Mouse (Mus musculus) kidney, postnatal 36 days (tissue): ENCODE measurements at regions not wholly inside any gene's neighbourhood (a gene's known extent, or its start where the extent isn't known, plus 50 kb on each side); places are given as distances from the start of the nearest gene placed in this dataset.

Experiments used
- DNase-seq, 2 experiments: peaks; one replicate each; pipeline ENCODE4 v3.0.0; 2021 to 2022; ENCODE audit warnings: mixed read lengths in 2 of 2

DNA sequence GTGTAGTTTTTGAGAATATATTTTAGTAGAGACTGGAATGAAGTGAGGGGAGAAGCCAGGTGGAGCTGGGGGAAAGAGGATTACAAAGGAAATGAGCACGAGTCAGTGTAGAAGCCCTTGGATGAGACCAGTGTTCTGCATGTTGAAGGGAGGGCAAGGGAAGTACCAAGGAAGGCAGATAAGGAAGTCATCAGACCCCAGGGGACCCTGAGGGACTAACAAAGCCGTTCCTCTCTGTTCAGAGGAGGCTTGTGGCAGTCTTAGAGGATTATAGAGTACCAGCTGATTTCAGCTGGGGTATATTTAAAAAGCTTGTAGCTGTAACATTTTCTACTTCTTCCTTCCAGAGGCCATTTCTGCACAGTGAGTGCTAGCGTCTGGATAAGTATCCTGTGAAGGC is 56.7 kb upstream of the Igsf9b start:
- no peak for DNase-seq

DNA sequence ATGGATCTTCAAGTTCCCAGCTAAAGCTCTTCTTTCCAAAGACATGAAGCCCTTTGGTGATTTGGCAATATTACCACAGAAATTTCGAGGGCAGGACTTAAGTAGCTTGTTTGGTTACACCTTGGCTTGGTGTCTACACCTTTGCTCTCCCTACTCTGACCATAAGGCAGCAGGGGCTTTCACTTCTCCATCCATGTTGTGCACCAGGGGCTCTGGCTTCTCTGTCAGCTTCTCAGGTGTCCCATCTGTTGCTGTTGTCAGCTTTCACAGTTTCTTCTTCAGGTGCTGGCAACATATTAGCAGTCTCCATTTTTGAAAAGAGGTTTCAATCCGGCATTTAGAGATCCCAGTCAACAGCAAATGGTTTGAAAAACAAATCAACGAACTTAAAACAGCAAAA is 58.1 kb upstream of the Igsf9b start:
- DNase-seq = no peak

DNA sequence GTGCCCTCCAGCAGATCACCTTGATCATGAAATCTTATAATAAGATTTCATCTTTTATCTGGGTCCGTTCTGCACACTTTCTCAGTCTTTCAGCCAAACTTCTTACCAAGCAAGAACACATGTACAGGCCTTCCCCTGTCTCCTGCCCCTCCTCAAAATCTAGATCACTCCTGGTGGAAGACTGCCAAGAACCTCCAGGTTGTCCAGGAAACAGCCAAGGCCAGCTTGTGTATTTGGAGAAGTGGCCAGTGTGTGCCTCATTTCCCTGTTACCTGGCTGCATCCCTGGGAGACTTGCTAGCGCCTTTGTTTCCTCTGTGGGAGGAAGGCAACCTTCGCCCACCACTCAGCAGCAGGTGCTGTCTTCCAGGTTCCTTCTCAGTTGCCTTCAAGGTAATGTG is 58.5 kb upstream of the Igsf9b start:
- no peak for DNase-seq

DNA sequence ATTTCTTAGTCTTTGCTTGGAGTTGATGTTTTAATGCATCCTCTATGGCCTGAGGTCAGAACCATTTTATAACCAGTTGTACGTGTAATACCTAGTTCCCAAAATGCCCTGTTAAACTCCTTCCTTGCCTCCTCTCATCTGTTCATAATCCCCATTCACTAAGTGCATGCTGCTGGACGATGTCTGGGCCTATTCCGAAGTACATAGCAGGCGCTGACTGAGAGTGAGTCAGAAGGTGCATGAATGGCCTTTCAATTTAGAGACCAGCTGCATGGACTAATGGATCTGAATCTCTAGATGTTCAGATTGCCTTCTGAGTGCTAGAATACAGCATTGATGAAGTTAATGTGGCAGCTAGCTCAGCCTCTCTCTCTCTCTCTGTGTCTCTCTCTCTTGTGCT is 66.3 kb upstream of the Igsf9b start:
- no peak for DNase-seq

DNA sequence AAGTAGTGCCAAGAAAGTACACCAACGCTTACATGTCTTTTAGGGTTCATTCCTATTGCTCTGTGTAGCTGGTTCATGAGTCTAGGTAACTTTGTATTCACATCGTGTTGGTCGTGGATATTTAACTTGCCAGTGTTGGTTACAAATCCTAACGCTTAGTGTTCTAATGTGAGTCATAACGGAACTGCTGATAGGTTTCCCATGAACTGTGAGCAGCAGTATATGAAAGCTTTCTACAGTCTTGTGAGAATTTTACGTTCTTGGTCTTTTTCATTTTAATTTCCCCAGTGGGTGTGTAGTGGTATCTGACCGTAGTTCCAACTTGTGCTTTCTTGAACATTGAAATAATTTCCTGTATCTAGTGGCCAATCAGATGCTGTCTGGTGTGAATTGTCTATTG is 71.5 kb upstream of the Igsf9b start:
- DNase-seq = no peak

DNA sequence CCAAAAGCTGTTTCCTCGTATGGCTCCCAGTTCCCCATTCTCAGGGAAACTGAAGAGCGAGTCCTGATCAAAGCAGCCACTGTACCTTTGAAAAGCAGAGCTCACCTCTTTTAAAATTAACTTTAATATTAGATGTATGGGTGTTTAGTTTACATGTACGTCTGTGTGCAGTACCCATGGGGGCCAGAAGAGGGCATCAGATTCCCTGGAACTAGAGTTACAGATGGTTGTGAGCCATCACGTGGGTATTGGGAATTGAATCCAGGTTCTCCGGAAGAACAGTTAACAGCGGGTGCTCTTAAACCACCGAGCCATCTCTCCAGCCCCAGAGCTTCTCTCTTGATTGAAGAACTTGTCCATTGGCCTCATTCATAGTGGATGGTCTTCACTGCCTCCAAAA is 66.0 kb upstream of the Jam3 start:
- DNase-seq = peak in 1 of 2 experiments; percentile 9

DNA sequence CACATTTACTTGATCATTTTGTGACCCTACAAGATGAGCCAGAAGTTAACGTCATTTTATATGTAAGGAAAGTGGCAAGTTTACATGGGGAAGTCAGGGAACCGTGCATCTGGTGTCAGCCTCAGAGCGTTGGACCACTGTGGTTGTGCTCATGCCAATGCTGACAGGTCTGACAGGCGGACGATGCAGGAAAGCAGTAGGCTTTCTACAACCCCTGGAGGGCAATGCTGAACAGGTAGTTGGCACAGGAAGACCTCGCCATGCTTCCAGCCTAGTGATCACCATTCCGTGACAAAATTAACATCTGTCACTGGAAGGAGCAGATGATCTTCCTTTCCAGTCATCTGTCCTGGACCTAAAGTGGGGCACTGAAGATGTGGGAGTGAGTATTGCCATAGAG is 60.8 kb upstream of the Jam3 start:
- DNase-seq = no peak

DNA sequence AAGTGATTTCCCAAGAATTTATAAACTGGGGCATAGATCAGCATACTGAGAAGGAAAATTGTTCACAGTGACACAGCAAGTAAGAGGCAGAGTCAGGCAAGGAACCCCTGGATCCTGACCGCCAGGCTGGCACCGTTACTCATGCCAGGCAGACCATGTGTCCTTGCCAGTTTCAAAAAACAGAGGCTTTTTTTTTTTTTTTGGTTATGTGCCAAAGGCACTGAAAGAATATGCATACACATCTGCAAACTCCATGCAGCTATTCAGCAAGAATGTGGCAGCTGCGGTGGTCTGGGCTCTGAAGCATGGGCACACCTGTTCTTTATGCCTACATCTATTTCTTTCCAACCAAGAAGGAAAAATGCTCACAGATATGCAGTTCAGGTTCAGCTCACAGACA is 58.8 kb upstream of the Jam3 start:
- peak in 1 of 2 experiments; percentile 31 for DNase-seq

DNA sequence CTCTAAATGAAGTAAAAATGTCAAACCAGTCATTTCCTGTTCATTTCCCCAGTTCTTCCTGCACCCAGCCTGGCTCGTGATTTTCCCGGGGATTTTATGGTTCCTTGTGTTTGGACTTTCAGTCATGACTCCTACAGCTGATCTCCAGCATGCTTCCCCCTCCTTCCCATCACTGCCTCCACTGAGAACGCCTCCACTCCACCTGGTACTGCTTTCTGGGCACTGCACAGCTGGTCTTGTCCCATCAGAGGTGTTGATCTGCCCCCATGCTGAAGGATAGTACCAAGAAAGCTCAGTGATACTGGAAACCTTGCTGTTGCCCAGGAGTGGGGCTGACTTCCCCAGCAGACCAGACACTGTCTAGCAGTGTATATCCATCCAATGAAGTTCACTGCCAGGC is 53.6 kb upstream of the Jam3 start:
- DNase-seq = no peak
